Mouse (Mus musculus) lung, embryonic 14.5 days (tissue): Measurements from ENCODE around the gene Ankrd9. TPM values are rescaled to one million over a fixed set of nuclear protein-coding genes. Genes with fewer than 3 reads are reported as not detected.

Experiments used
- ATAC-seq: fragments of 200-750 bp; cut with Nextera tagmentation; 2 replicates; pipeline ENCODE4 v1.8.0; 2017; ENCODE audit warnings: mild to moderate bottlenecking, moderate TSS enrichment, moderate library complexity; ENCODE audit not compliant: insufficient read depth
- DNase-seq: peaks from one replicate; pipeline ENCODE4 v3.0.0-alpha.2; 2015
- H3K27ac ChIP-seq: fragments of 300-500 bp; sonication (generic); 2 replicates; pipeline ENCODE4 v1.5.1; 2014; ENCODE audit warnings: low read depth, mild to moderate bottlenecking, moderate library complexity
- H3K27me3 ChIP-seq: fragments of 300-500 bp; sonication (generic); 2 replicates; pipeline ENCODE4 v1.6.1; 2014; ENCODE audit warnings: low read length, control low read depth; ENCODE audit not compliant: insufficient read depth
- H3K36me3 ChIP-seq: fragments of 300-500 bp; sonication (generic); 2 replicates; pipeline ENCODE4 v1.6.1; 2014; ENCODE audit warnings: control low read depth; ENCODE audit not compliant: insufficient read depth
- H3K4me1 ChIP-seq: fragments of 300-500 bp; sonication (generic); 2 replicates; pipeline ENCODE4 v1.6.1; 2014; ENCODE audit warnings: antibody characterized with exemption, control low read depth; ENCODE audit not compliant: insufficient read depth
- H3K4me2 ChIP-seq: fragments of 300-500 bp; sonication (generic); 2 replicates; pipeline ENCODE4 v1.6.1; 2014; ENCODE audit warnings: mild to moderate bottlenecking
- H3K4me3 ChIP-seq: fragments of 300-500 bp; sonication (generic); 2 replicates; pipeline ENCODE4 v1.5.1; 2014; ENCODE audit warnings: low read depth, low read length
- H3K9ac ChIP-seq: fragments of 300-500 bp; sonication (generic); 2 replicates; pipeline ENCODE4 v1.6.1; 2014
- H3K9me3 ChIP-seq: fragments of 300-500 bp; sonication (generic); 2 replicates; pipeline ENCODE4 v1.6.1; 2016; ENCODE audit warnings: low read depth, low read length, control low read depth
- CTCF ChIP-seq: IDR thresholded peaks from 2 replicates; pipeline ENCODE4 v1.5.1; 2016; ENCODE audit warnings: antibody characterized with exemption, low read depth
- WGBS: fragments of 180-500 bp; shearing (Covaris S2); extraction: QIAGEN DNeasy Blood & Tissue Kit; methylation state at CpG from one replicate; pipeline ENCODE4 v1.1.7; 2014; 5-methylcytosine and 5-hydroxymethylcytosine counted together
- polyA plus RNA-seq: library from polyadenylated mRNA; unstranded; fragments of >200 nt; fragmentation: Nextera tagmentation; extraction: Ambion mirVana; gene quantifications from 2 replicates; pipeline ENCODE4 v1.2.1, GENCODE M21; 2014

Ankrd9 gene
- polyA plus RNA-seq, 1 experiment from 2014 or later = 14.2 TPM

DNA sequence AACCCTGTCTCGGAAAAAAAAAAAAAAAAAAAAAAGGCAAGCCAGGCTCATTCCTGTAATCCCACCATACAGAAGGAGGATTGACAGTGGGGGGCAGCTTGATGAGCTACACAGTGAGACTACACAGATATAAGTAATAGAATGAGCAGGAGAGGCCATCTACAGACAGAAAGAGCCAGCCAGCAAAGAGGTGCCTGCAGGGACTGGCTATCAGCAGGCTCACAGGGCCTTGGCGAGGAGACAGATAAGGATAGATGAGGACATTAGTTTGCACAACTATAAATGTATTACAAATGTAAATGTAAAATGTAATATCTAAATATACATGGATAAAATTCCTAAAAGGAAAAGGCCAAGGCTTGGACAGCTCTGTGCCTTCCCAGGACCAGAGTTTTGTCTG, 21.0 kb upstream of the Ankrd9 start:
- H3K4me1 ChIP-seq = no peaks in the 10 kb centered on the region
- H3K9ac ChIP-seq = no peak overlapping the region
- ATAC-seq (no peak), DNase-seq (no peak)
- H3K36me3 ChIP-seq = no peaks in the 10 kb centered on the region
- H3K4me3 ChIP-seq = no peak overlapping the region
- no peak for TF ChIP-seq CTCF
- H3K27ac ChIP-seq = no peak overlapping the region
- H3K27me3 ChIP-seq = no peaks in the 10 kb centered on the region
- H3K9me3 ChIP-seq = 0 out of 2 replicates have a peak, but pooled peaks cover 2% of the 10 kb centered on the region
- 46% methylated on average over 1 of the region's 2 CpGs for WGBS
- no peak overlapping the region for H3K4me2 ChIP-seq

DNA sequence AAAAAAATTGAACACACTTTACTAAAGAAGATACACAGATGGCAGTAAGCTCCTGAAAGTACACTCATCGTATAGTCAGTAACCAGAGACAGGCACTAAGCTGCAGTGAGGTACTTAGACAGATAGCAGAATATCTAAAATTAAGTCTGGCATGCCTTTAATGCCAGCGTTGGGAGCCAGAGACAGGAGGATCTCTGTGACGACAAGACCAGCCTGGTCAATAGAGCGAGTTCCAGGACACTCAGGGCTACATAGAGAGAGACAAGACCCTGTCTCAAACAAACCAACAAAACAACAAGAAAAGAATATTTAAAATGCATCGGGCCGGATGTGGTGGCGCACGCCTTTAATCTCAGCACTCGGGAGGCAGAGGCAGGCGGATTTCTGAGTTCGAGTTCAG, 19.3 kb upstream of the Ankrd9 start:
- ATAC-seq = no peak
- 0 out of 2 replicates have a peak, but pooled peaks cover 2% of the 10 kb centered on the region for H3K9me3 ChIP-seq
- no peak overlapping the region for H3K9ac ChIP-seq
- TF ChIP-seq CTCF = no peak
- no peaks in the 10 kb centered on the region for H3K27me3 ChIP-seq
- WGBS = 96% methylated on average over 11 of the region's 11 CpGs
- no peak overlapping the region for H3K4me2 ChIP-seq
- H3K4me1 ChIP-seq = no peaks in the 10 kb centered on the region
- H3K27ac ChIP-seq = no peak overlapping the region
- no peak overlapping the region for H3K4me3 ChIP-seq
- H3K36me3 ChIP-seq = no peaks in the 10 kb centered on the region
- no peak for DNase-seq

DNA sequence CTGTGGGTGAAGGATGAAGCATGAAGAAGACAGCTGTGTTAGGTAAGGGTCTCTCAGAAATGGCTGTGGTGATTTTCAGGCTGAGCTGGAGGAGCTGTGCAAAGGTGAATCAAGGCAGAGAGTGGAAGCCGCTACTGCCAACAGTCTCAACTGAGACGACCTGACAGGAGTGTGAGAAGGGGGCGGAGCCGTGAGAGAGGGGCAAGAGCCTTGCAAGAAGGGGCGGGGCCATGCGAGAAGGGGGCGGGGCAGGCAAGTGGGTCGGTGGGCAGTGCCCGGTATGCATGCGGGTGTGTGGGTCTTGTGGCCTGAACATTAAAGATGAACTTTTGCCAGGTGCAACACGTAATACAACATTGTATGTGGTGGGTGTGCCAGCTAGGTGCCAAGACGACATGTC, 15.8 kb upstream of the Ankrd9 start:
- H3K9me3 ChIP-seq = 0 out of 2 replicates have a peak, but pooled peaks cover 2% of the 10 kb centered on the region
- no peaks in the 10 kb centered on the region for H3K36me3 ChIP-seq
- 27% methylated on average over 12 of the region's 12 CpGs for whole genome bisulfite sequencing
- no peak overlapping the region for H3K4me2 ChIP-seq
- TF ChIP-seq CTCF = no peak
- H3K9ac ChIP-seq = no peak overlapping the region
- DNase-seq = no peak
- H3K4me3 ChIP-seq = no peak overlapping the region
- ATAC-seq = no peak
- no peaks in the 10 kb centered on the region for H3K27me3 ChIP-seq
- H3K27ac ChIP-seq = no peak overlapping the region
- no peaks in the 10 kb centered on the region for H3K4me1 ChIP-seq

DNA sequence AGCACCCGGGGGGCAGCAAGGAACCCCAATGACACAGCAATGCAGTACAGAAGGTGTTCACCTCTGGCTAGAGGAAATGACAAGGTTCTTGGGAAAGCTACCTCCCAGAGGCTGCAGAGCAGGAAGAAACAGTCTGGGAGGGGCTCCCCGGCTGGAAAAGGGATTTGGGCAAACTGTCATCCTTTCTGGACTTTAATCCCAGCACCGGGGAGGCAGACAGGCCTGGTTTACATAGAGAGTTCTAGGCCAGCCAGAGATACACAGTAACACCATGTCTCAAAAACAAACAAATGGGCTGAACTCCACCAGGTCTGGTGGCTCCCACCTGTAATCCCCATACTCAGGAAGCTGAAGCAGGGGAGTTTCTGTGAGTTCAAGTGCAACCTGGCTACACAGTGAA, 14.4 kb upstream of the Ankrd9 start:
- WGBS = 78% methylated on average over 3 of the region's 3 CpGs

DNA sequence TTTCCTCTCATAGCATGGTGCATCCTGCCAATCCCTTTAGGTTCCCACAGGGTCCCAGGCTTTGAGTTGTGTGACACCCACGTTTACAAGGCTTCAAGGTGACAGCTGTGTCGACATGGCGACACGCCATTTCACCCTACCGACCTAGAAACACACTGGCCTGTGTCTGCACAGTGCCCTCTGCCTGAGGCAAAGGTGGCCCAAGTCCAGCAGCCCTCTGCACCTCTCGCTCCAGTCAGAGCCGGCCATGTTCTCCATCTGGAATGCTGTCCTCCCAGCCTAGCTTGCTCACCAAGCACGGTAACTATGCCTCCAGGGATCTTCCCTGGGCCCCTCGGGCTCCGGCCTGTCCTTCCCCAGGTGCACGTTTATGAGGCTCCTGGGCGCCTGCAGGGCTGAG, 13.9 kb upstream of the Ankrd9 start:
- H3K27ac ChIP-seq = no peak overlapping the region
- no peaks in the 10 kb centered on the region for H3K36me3 ChIP-seq
- H3K9me3 ChIP-seq = 0 out of 2 replicates have a peak, but pooled peaks cover under 1% of the 10 kb centered on the region
- peak overlapping the region; percentile 48; the same call in 1 of the 2 replicates for H3K4me3 ChIP-seq
- DNase-seq = no peak
- H3K4me2 ChIP-seq = peak overlapping the region; percentile 58
- no peak for ATAC-seq
- 75% methylated on average over 12 of the region's 12 CpGs for WGBS
- no peak for TF ChIP-seq CTCF
- no peaks in the 10 kb centered on the region for H3K27me3 ChIP-seq
- 0 out of 2 replicates have a peak overlapping the region, but pooled peaks have one; percentile 63 for H3K9ac ChIP-seq
- no peaks in the 10 kb centered on the region for H3K4me1 ChIP-seq

More for the DNA sequence above, 14.4 kb upstream of the Ankrd9 start:
- no peaks in the 10 kb centered on the region for H3K36me3 ChIP-seq
- H3K4me3 ChIP-seq = no peak overlapping the region
- H3K4me2 ChIP-seq = no peak overlapping the region
- no peak overlapping the region for H3K9ac ChIP-seq
- ATAC-seq (no peak), DNase-seq (no peak)
- H3K27ac ChIP-seq = no peak overlapping the region
- no peaks in the 10 kb centered on the region for H3K4me1 ChIP-seq
- H3K27me3 ChIP-seq = no peaks in the 10 kb centered on the region
- TF ChIP-seq CTCF = no peak
- H3K9me3 ChIP-seq = 0 out of 2 replicates have a peak, but pooled peaks cover 2% of the 10 kb centered on the region

DNA sequence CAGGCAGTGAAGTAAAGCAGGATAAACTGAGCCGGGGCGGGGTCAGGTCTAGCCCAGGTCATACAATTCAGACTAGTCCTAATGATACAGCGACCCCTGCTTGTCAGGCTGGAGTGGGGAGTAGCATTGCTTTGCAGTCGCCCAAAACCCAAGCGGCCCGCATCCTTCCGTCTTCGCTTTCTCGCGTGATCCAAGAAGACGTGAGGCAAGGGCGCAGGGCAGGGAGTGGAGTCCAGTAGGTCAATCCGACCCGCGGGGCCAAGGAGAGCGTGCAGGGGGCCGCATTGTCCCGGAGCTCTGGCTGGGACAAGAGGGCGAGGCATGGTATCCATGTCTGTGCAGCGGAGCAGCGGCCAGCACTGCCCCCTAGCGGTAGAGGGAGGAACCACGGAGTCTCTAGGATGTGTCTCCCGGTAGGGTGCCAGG, 13.3 kb upstream of the Ankrd9 start:
- under 1% methylated on average over 24 of the region's 24 CpGs for WGBS
- peak overlapping the region; percentile 48 for H3K4me3 ChIP-seq
- peak; percentile 91 for ATAC-seq

DNA sequence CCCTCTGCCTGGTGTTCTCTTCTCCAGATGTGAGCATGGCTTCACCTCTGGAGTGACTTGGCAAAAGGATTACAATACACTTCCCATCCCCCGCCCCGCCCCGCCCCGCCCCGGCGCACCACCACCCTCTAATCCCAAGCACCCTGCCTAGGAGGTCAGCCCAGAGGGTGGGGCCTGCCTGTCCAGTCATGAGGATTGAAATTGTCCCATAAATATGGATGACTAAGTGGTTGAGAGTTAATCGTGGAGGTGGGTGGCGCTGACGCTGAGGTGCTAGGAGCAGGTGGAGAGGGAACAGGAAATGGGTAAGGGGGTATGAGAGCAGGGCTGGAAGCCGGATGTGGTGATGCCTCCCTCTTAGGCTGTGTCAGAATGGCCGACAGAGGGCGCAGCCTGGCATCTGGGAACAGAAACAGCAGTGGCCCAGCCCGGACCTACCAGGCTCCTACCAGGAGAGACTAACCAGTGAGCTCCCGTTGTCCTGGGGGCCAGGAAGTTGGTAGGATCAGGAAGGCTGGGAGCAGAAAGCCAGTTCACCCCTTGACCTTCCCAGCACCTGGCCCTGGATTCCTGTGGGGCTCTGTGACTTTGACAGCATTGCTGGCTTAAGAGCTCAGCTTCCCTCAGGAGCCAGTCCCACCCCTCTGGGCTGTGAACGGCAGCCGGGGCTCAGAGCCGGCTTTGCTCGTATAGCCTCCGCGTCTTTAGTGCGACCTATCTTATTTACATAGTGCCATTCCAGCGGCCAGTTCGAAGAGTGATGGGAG, 12.7 kb upstream of the Ankrd9 start:
- WGBS = 7% methylated on average over 23 of the region's 23 CpGs

More for the DNA sequence above, 13.3 kb upstream of the Ankrd9 start:
- peak; percentile 97 for DNase-seq
- TF ChIP-seq CTCF = peak; percentile 98
- Histone ChIP-seq H3K36me3 (no peaks in the 10 kb centered on the region), H3K9ac (peak overlapping the region; percentile 63), H3K27me3 (no peaks in the 10 kb centered on the region), H3K9me3 (no peaks in the 10 kb centered on the region), H3K27ac (peak overlapping the region; percentile 79), H3K4me1 (no peaks in the 10 kb centered on the region), H3K4me2 (peak overlapping the region; percentile 58)

More for the DNA sequence above, 12.7 kb upstream of the Ankrd9 start:
- H3K4me3 ChIP-seq = peak overlapping the region; percentile 48
- TF ChIP-seq CTCF = peak; percentile 84
- H3K27ac ChIP-seq = peak overlapping the region; percentile 82; the same call in 1 of the 2 replicates
- peak overlapping the region; percentile 58 for H3K4me2 ChIP-seq
- H3K9me3 ChIP-seq = no peaks in the 10 kb centered on the region
- ATAC-seq = peak; percentile 89
- peak; percentile 88 for DNase-seq
- no peaks in the 10 kb centered on the region for H3K4me1 ChIP-seq
- no peaks in the 10 kb centered on the region for H3K27me3 ChIP-seq
- H3K36me3 ChIP-seq = no peaks in the 10 kb centered on the region
- H3K9ac ChIP-seq = peak overlapping the region; percentile 38
